Mouse (Mus musculus) heart, postnatal 0 days (tissue): ENCODE data around the gene Txnl4b. TPM values are rescaled to one million over a fixed set of nuclear protein-coding genes. Genes with fewer than 3 reads are reported as not detected.

Source experiments
- ATAC-seq: fragments of 200-750 bp; cut with Nextera tagmentation; 2 replicates; pipeline ENCODE4 v1.8.0; 2017; ENCODE audit warnings: low read depth, moderate number of reproducible peaks, moderate library complexity; ENCODE audit not compliant: insufficient read depth
- DNase-seq: peaks from one replicate; pipeline ENCODE4 v3.0.0-alpha.2; 2016; ENCODE audit warnings: low spot score
- H3K27ac ChIP-seq: fragments of 300-500 bp; sonication (generic); 2 replicates; pipeline ENCODE4 v1.5.1; 2014; ENCODE audit warnings: low read depth, mild to moderate bottlenecking
- H3K27me3 ChIP-seq: fragments of 300-500 bp; sonication (generic); 2 replicates; pipeline ENCODE4 v1.6.1; 2014; ENCODE audit warnings: low read length, mixed read lengths; ENCODE audit not compliant: control insufficient read depth, insufficient read depth
- H3K36me3 ChIP-seq: fragments of 300-500 bp; sonication (generic); replicated peaks from 2 replicates; pipeline ENCODE4 v1.6.1; 2014; ENCODE audit warnings: low read length, mixed read lengths; ENCODE audit not compliant: control insufficient read depth, insufficient read depth
- H3K4me1 ChIP-seq: fragments of 300-500 bp; sonication (generic); 2 replicates; pipeline ENCODE4 v1.6.1; 2014; ENCODE audit warnings: antibody characterized with exemption; ENCODE audit not compliant: control insufficient read depth, insufficient read depth
- H3K4me2 ChIP-seq: fragments of 300-500 bp; sonication (generic); 2 replicates; pipeline ENCODE4 v1.6.1; 2014; ENCODE audit warnings: low read depth, mild to moderate bottlenecking, low read length, moderate library complexity
- H3K4me3 ChIP-seq: fragments of 300-500 bp; sonication (generic); 2 replicates; pipeline ENCODE4 v1.5.1; 2014; ENCODE audit warnings: low read depth, low read length
- H3K9ac ChIP-seq: fragments of 300-500 bp; sonication (generic); replicated peaks from 2 replicates; pipeline ENCODE4 v1.6.1; 2014; ENCODE audit warnings: low read depth, low read length, mixed read lengths
- H3K9me3 ChIP-seq: fragments of 300-500 bp; sonication (generic); replicated peaks from 2 replicates; pipeline ENCODE4 v1.6.1; 2016; ENCODE audit warnings: low read length; ENCODE audit not compliant: control insufficient read depth
- CTCF ChIP-seq: IDR thresholded peaks from 2 replicates; pipeline ENCODE4 v1.5.1; 2016; ENCODE audit warnings: antibody characterized with exemption, control low read depth, low read depth
- EP300 ChIP-seq: IDR thresholded peaks from 2 replicates; pipeline ENCODE4 v1.6.1; 2016; ENCODE audit warnings: antibody characterized with exemption, low read depth
- WGBS: fragments of 180-500 bp; shearing (Covaris S2); extraction: QIAGEN DNeasy Blood & Tissue Kit; methylation state at CpG from one replicate; pipeline ENCODE4 v1.1.7; 2014; 5-methylcytosine and 5-hydroxymethylcytosine counted together
- polyA plus RNA-seq: library from polyadenylated mRNA; unstranded; fragments of >200 nt; fragmentation: Nextera tagmentation; extraction: Ambion mirVana; gene quantifications from 2 replicates; pipeline ENCODE4 v1.2.1, GENCODE M21; 2015
- total RNA-seq: library from RNA; depleted of rRNA; stranded (reverse); fragments of >200 nt; gene quantifications from 2 replicates; pipeline ENCODE4 v1.2.3, GENCODE M21; 2014; ENCODE audit warnings: low replicate concordance

The Txnl4b gene
- total and polyA plus RNA-seq, 2 experiments from 2014 or later = 13.2 to 19.0 TPM

- Histone ChIP-seq H3K27me3 (no peaks in the 10 kb centered on the region), H3K9me3 (no peaks in the 10 kb centered on the region), H3K27ac (no peak overlapping the region), H3K9ac (no peak overlapping the region), H3K36me3 (peaks cover 15% of the 10 kb centered on the region), H3K4me1 (no peaks in the 10 kb centered on the region), H3K4me2 (no peak overlapping the region), H3K4me3 (no peak overlapping the region)
- no peak for TF ChIP-seq CTCF
- no peak for TF ChIP-seq EP300
- no peak for DNase-seq
- WGBS = 63% methylated on average over 8 of the region's 8 CpGs
- ATAC-seq = no peak
Observed at GRCm38 (mm10) chr8:109542748-109543519, 22.8 kb upstream of the Txnl4b start.

- Histone ChIP-seq H3K4me3 (no peak overlapping the region), H3K36me3 (peaks cover 26% of the 10 kb centered on the region), H3K4me2 (no peak overlapping the region), H3K4me1 (no peaks in the 10 kb centered on the region), H3K27me3 (no peaks in the 10 kb centered on the region), H3K9ac (no peak overlapping the region), H3K27ac (no peak overlapping the region), H3K9me3 (no peaks in the 10 kb centered on the region)
- WGBS = 62% methylated on average over 1 of the region's 3 CpGs
- ATAC-seq = no peak
- no peak for DNase-seq
- no peak for TF ChIP-seq EP300
- no peak for TF ChIP-seq CTCF
Observed at GRCm38 (mm10) chr8:109544049-109544448, 21.6 kb upstream of the Txnl4b start.

- H3K9ac ChIP-seq = no peak overlapping the region
- H3K4me2 ChIP-seq = no peak overlapping the region
- ATAC-seq = no peak
- WGBS = 45% methylated on average over 3 of the region's 3 CpGs
- H3K27me3 ChIP-seq = no peaks in the 10 kb centered on the region
- peak; percentile 41 for TF ChIP-seq CTCF
- TF ChIP-seq EP300 = no peak
- no peak overlapping the region for H3K4me3 ChIP-seq
- H3K36me3 ChIP-seq = peaks cover 99% of the 10 kb centered on the region
- H3K4me1 ChIP-seq = no peaks in the 10 kb centered on the region
- H3K9me3 ChIP-seq = no peaks in the 10 kb centered on the region
- H3K27ac ChIP-seq = no peak overlapping the region
- no peak for DNase-seq
Observed at GRCm38 (mm10) chr8:109551663-109552062, 14.0 kb upstream of the Txnl4b start.

- WGBS = 65% methylated on average over 2 of the region's 2 CpGs
- no peak overlapping the region for H3K27ac ChIP-seq
- TF ChIP-seq CTCF (no peak), EP300 (no peak)
- peaks cover 42% of the 10 kb centered on the region for H3K36me3 ChIP-seq
- ATAC-seq (no peak), DNase-seq (no peak)
- no peak overlapping the region for H3K9ac ChIP-seq
- H3K4me1 ChIP-seq = peaks cover 13% of the 10 kb centered on the region
- no peaks in the 10 kb centered on the region for H3K27me3 ChIP-seq
- H3K4me2 ChIP-seq = peak overlapping the region; percentile 88; the same call in 1 of the 2 replicates
- no peak overlapping the region for H3K4me3 ChIP-seq
- no peaks in the 10 kb centered on the region for H3K9me3 ChIP-seq
Observed at GRCm38 (mm10) chr8:109563881-109564280, 1.8 kb upstream of the Txnl4b start.

- no peak for TF ChIP-seq CTCF
- no peak for TF ChIP-seq EP300
- DNase-seq (no peak), ATAC-seq (no peak)
- Histone ChIP-seq H3K4me3 (peak overlapping the region; percentile 93), H3K27ac (peak overlapping the region; percentile 99), H3K4me2 (peak overlapping the region; percentile 88), H3K27me3 (no peaks in the 10 kb centered on the region), H3K9ac (peak overlapping the region; percentile 98), H3K36me3 (peaks cover 40% of the 10 kb centered on the region), H3K4me1 (peaks cover 13% of the 10 kb centered on the region), H3K9me3 (no peaks in the 10 kb centered on the region)
- 4% methylated on average over 10 of the region's 10 CpGs for WGBS
Observed at GRCm38 (mm10) chr8:109564766-109565165, 926 bp upstream of the Txnl4b start.

GRCm38 (mm10) chr8:109571139-109571538, 5.4 kb downstream of the Txnl4b start:
- 83% methylated on average over 12 of the region's 12 CpGs for WGBS
- Histone ChIP-seq H3K9me3 (no peaks in the 10 kb centered on the region), H3K9ac (no peak overlapping the region), H3K27ac (no peak overlapping the region), H3K27me3 (no peaks in the 10 kb centered on the region), H3K36me3 (peaks cover 31% of the 10 kb centered on the region), H3K4me2 (no peak overlapping the region), H3K4me3 (no peak overlapping the region), H3K4me1 (peaks cover 6% of the 10 kb centered on the region)
- no peak for TF ChIP-seq EP300
- no peak for TF ChIP-seq CTCF
- no peak for ATAC-seq
- DNase-seq = no peak
